Mouse (Mus musculus): ENCODE data around the gene Klhl29. TPM values are rescaled to one million over a fixed set of nuclear protein-coding genes. Genes with fewer than 3 reads are reported as not detected.
A peak's percentile ranks its signal among the peaks of the same experiment; 100 is the strongest.

Gene Klhl29
- polyA plus RNA-seq, 1 experiment from 2014 or later, result 2.0 TPM

GRCm38 (mm10) chr12:5340151-5340603 lies 35.3 kb downstream of the Klhl29 start:
- Histone ChIP-seq H3K27me3 (ENCODE audit: control insufficient read depth, insufficient read depth, low read length) (no peaks in the 10 kb centered on the region), H3K4me3 (ENCODE audit: low read depth, low read length) (no peak overlapping the region), H3K9ac (ENCODE audit: low read length) (no peak overlapping the region), H3K4me1 (ENCODE audit: control insufficient read depth, insufficient read depth, low read length) (peaks cover 11% of the 10 kb centered on the region; the same call in 1 of the 2 replicates), H3K27ac (ENCODE audit: low read depth, low read length) (no peak overlapping the region), H3K4me2 (ENCODE audit: low read depth) (no peak overlapping the region), H3K36me3 (ENCODE audit: control insufficient read depth, insufficient read depth, low read length) (no peaks in the 10 kb centered on the region), H3K9me3 (ENCODE audit: control insufficient read depth, low read length) (no peaks in the 10 kb centered on the region)
- no peak for DNase-seq (ENCODE audit: low spot score)
- WGBS, result 89% methylated on average over 6 of the region's 6 CpGs
- ATAC-seq (ENCODE audit: insufficient read depth, low FRiP score, low TSS enrichment), result no peak

GRCm38 (mm10) chr12:5336927-5337712 lies 38.4 kb downstream of the Klhl29 start:
- Histone ChIP-seq H3K9ac (ENCODE audit: low read length) (no peak overlapping the region), H3K27me3 (ENCODE audit: control insufficient read depth, insufficient read depth, low read length) (no peaks in the 10 kb centered on the region), H3K4me3 (ENCODE audit: low read depth, low read length) (no peak overlapping the region), H3K9me3 (ENCODE audit: control insufficient read depth, low read length) (no peaks in the 10 kb centered on the region), H3K36me3 (ENCODE audit: control insufficient read depth, insufficient read depth, low read length) (no peaks in the 10 kb centered on the region), H3K27ac (ENCODE audit: low read depth, low read length) (no peak overlapping the region), H3K4me1 (ENCODE audit: control insufficient read depth, insufficient read depth, low read length) (peaks cover 15% of the 10 kb centered on the region; the same call in 1 of the 2 replicates), H3K4me2 (ENCODE audit: low read depth) (no peak overlapping the region)
- no peak for DNase-seq (ENCODE audit: low spot score)
- WGBS, result 32% methylated on average over 8 of the region's 8 CpGs
- ATAC-seq (ENCODE audit: insufficient read depth, low FRiP score, low TSS enrichment), result no peak; the same call in 1 of the 2 replicates

- no peaks in the 10 kb centered on the region for H3K36me3 ChIP-seq (ENCODE audit: control insufficient read depth, insufficient read depth, low read length)
- no peak overlapping the region for H3K27ac ChIP-seq (ENCODE audit: low read depth, low read length)
- no peak overlapping the region for H3K4me3 ChIP-seq (ENCODE audit: low read depth, low read length)
- H3K4me1 ChIP-seq (ENCODE audit: control insufficient read depth, insufficient read depth, low read length), result peaks cover 15% of the 10 kb centered on the region; the same call in 1 of the 2 replicates
- no peaks in the 10 kb centered on the region for H3K27me3 ChIP-seq (ENCODE audit: control insufficient read depth, insufficient read depth, low read length)
- 78% methylated on average over 6 of the region's 6 CpGs for WGBS
- DNase-seq (ENCODE audit: low spot score) (no peak), ATAC-seq (ENCODE audit: insufficient read depth, low FRiP score, low TSS enrichment) (no peak)
- no peak overlapping the region for H3K4me2 ChIP-seq (ENCODE audit: low read depth)
- H3K9me3 ChIP-seq (ENCODE audit: control insufficient read depth, low read length), result no peaks in the 10 kb centered on the region
- H3K9ac ChIP-seq (ENCODE audit: low read length), result no peak overlapping the region
These were observed 39.2 kb downstream of the Klhl29 start for GRCm38 (mm10) chr12:5336331-5336730.

- Histone ChIP-seq H3K27me3 (ENCODE audit: control insufficient read depth, insufficient read depth, low read length) (no peaks in the 10 kb centered on the region), H3K9me3 (ENCODE audit: control insufficient read depth, low read length) (no peaks in the 10 kb centered on the region), H3K4me3 (ENCODE audit: low read depth, low read length) (no peak overlapping the region), H3K36me3 (ENCODE audit: control insufficient read depth, insufficient read depth, low read length) (no peaks in the 10 kb centered on the region), H3K4me2 (ENCODE audit: low read depth) (no peak overlapping the region), H3K9ac (ENCODE audit: low read length) (no peak overlapping the region), H3K27ac (ENCODE audit: low read depth, low read length) (no peak overlapping the region), H3K4me1 (ENCODE audit: control insufficient read depth, insufficient read depth, low read length) (peaks cover 15% of the 10 kb centered on the region; the same call in 1 of the 2 replicates)
- no peak for DNase-seq (ENCODE audit: low spot score)
- no peak for ATAC-seq (ENCODE audit: insufficient read depth, low FRiP score, low TSS enrichment)
- 71% methylated on average over 9 of the region's 9 CpGs for WGBS
These were observed 40.5 kb downstream of the Klhl29 start for GRCm38 (mm10) chr12:5334956-5335355.

GRCm38 (mm10) chr12:5334175-5334574 lies 41.3 kb downstream of the Klhl29 start:
- Histone ChIP-seq H3K4me3 (ENCODE audit: low read depth, low read length) (no peak overlapping the region), H3K36me3 (ENCODE audit: control insufficient read depth, insufficient read depth, low read length) (no peaks in the 10 kb centered on the region), H3K4me2 (ENCODE audit: low read depth) (no peak overlapping the region), H3K9me3 (ENCODE audit: control insufficient read depth, low read length) (no peaks in the 10 kb centered on the region), H3K27ac (ENCODE audit: low read depth, low read length) (no peak overlapping the region), H3K4me1 (ENCODE audit: control insufficient read depth, insufficient read depth, low read length) (peaks cover 15% of the 10 kb centered on the region; the same call in 1 of the 2 replicates), H3K27me3 (ENCODE audit: control insufficient read depth, insufficient read depth, low read length) (no peaks in the 10 kb centered on the region), H3K9ac (ENCODE audit: low read length) (no peak overlapping the region)
- no peak for ATAC-seq (ENCODE audit: insufficient read depth, low FRiP score, low TSS enrichment)
- DNase-seq (ENCODE audit: low spot score), result no peak
- 85% methylated on average over 2 of the region's 2 CpGs for WGBS

- Histone ChIP-seq H3K4me2 (ENCODE audit: low read depth) (no peak overlapping the region), H3K27ac (ENCODE audit: low read depth, low read length) (0 out of 2 replicates have a peak overlapping the region, but pooled peaks have one; percentile 20), H3K4me3 (ENCODE audit: low read depth, low read length) (no peak overlapping the region), H3K36me3 (ENCODE audit: control insufficient read depth, insufficient read depth, low read length) (no peaks in the 10 kb centered on the region), H3K9ac (ENCODE audit: low read length) (no peak overlapping the region), H3K9me3 (ENCODE audit: control insufficient read depth, low read length) (no peaks in the 10 kb centered on the region), H3K27me3 (ENCODE audit: control insufficient read depth, insufficient read depth, low read length) (no peaks in the 10 kb centered on the region), H3K4me1 (ENCODE audit: control insufficient read depth, insufficient read depth, low read length) (peaks cover 10% of the 10 kb centered on the region; the same call in 1 of the 2 replicates)
- peak; percentile 43; the same call in 1 of the 2 replicates for ATAC-seq (ENCODE audit: insufficient read depth, low FRiP score, low TSS enrichment)
- 58% methylated on average over 13 of the region's 13 CpGs for WGBS
- DNase-seq (ENCODE audit: low spot score), result no peak
These were observed 43.5 kb downstream of the Klhl29 start for GRCm38 (mm10) chr12:5331810-5332484.

GRCm38 (mm10) chr12:5330496-5331070 lies 44.9 kb downstream of the Klhl29 start:
- Histone ChIP-seq H3K9me3 (ENCODE audit: control insufficient read depth, low read length) (no peaks in the 10 kb centered on the region), H3K27ac (ENCODE audit: low read depth, low read length) (no peak overlapping the region), H3K4me3 (ENCODE audit: low read depth, low read length) (no peak overlapping the region), H3K4me1 (ENCODE audit: control insufficient read depth, insufficient read depth, low read length) (peaks cover 4% of the 10 kb centered on the region; the same call in 1 of the 2 replicates), H3K9ac (ENCODE audit: low read length) (no peak overlapping the region), H3K27me3 (ENCODE audit: control insufficient read depth, insufficient read depth, low read length) (no peaks in the 10 kb centered on the region), H3K36me3 (ENCODE audit: control insufficient read depth, insufficient read depth, low read length) (no peaks in the 10 kb centered on the region), H3K4me2 (ENCODE audit: low read depth) (no peak overlapping the region)
- DNase-seq (ENCODE audit: low spot score) (no peak), ATAC-seq (ENCODE audit: insufficient read depth, low FRiP score, low TSS enrichment) (no peak)
- 87% methylated on average over 6 of the region's 6 CpGs for WGBS

GRCm38 (mm10) chr12:5322444-5323087 lies 52.9 kb downstream of the Klhl29 start:
- WGBS, result 87% methylated on average over 9 of the region's 9 CpGs
- H3K4me2 ChIP-seq (ENCODE audit: low read depth), result no peak overlapping the region
- H3K27me3 ChIP-seq (ENCODE audit: control insufficient read depth, insufficient read depth, low read length), result no peaks in the 10 kb centered on the region
- DNase-seq (ENCODE audit: low spot score) (no peak), ATAC-seq (ENCODE audit: insufficient read depth, low FRiP score, low TSS enrichment) (no peak)
- H3K27ac ChIP-seq (ENCODE audit: low read depth, low read length), result no peak overlapping the region
- H3K4me3 ChIP-seq (ENCODE audit: low read depth, low read length), result no peak overlapping the region
- no peak overlapping the region for H3K9ac ChIP-seq (ENCODE audit: low read length)
- H3K4me1 ChIP-seq (ENCODE audit: control insufficient read depth, insufficient read depth, low read length), result no peaks in the 10 kb centered on the region
- H3K9me3 ChIP-seq (ENCODE audit: control insufficient read depth, low read length), result no peaks in the 10 kb centered on the region
- H3K36me3 ChIP-seq (ENCODE audit: control insufficient read depth, insufficient read depth, low read length), result no peaks in the 10 kb centered on the region

All from neural tube, embryonic 11.5 days (tissue).